Mouse (Mus musculus): ENCODE measurements around the gene Coa6.
"Not testable (repeated sequence)": the region's sequence is repeated elsewhere in the genome, so short reads cannot be mapped to it uniquely, and the experiment has no call there.

Gene Coa6

GRCm38 (mm10) chr8:126422174-126422919 lies at the start of gene Coa6:
Gene Coa6, plus strand, starts transcription at chr8:126422515.
- peak; percentile 68 for DNase-seq (ENCODE audit: extremely low spot score, low read depth, low spot score)

GRCm38 (mm10) chr8:126379580-126379979 lies 42.7 kb upstream of the Coa6 start:
- DNase-seq (ENCODE audit: extremely low spot score, low read depth, low spot score), result no peak

GRCm38 (mm10) chr8:126380141-126380540 lies 42.2 kb upstream of the Coa6 start:
- DNase-seq (ENCODE audit: extremely low spot score, low read depth, low spot score), result no peak

- no peak for DNase-seq (ENCODE audit: extremely low spot score, low read depth, low spot score)
Observed at GRCm38 (mm10) chr8:126381299-126381698, 41.0 kb upstream of the Coa6 start.

- no peak for DNase-seq (ENCODE audit: extremely low spot score, low read depth, low spot score)
Observed at GRCm38 (mm10) chr8:126382216-126382615, 40.1 kb upstream of the Coa6 start.

- DNase-seq (ENCODE audit: extremely low spot score, low read depth, low spot score), result no peak
Observed at GRCm38 (mm10) chr8:126382749-126383148, 39.6 kb upstream of the Coa6 start.

- DNase-seq (ENCODE audit: extremely low spot score, low read depth, low spot score), result no peak
Observed at GRCm38 (mm10) chr8:126387566-126387965, 34.7 kb upstream of the Coa6 start.

GRCm38 (mm10) chr8:126391541-126391940 lies 30.8 kb upstream of the Coa6 start:
- DNase-seq (ENCODE audit: extremely low spot score, low read depth, low spot score), result no peak

GRCm38 (mm10) chr8:126395386-126395785 lies 26.9 kb upstream of the Coa6 start:
- no peak for DNase-seq (ENCODE audit: extremely low spot score, low read depth, low spot score)

- DNase-seq (ENCODE audit: extremely low spot score, low read depth, low spot score), result no peak
Observed at GRCm38 (mm10) chr8:126395917-126396316, 26.4 kb upstream of the Coa6 start.

- no peak for DNase-seq (ENCODE audit: extremely low spot score, low read depth, low spot score)
Observed at GRCm38 (mm10) chr8:126398349-126398748, 24.0 kb upstream of the Coa6 start.

GRCm38 (mm10) chr8:126404550-126404949 lies 17.8 kb upstream of the Coa6 start:
- not testable (repeated sequence) for DNase-seq (ENCODE audit: extremely low spot score, low read depth, low spot score)

- no peak for DNase-seq (ENCODE audit: extremely low spot score, low read depth, low spot score)
Observed at GRCm38 (mm10) chr8:126405030-126405429, 17.3 kb upstream of the Coa6 start.

- DNase-seq (ENCODE audit: extremely low spot score, low read depth, low spot score), result no peak
Observed at GRCm38 (mm10) chr8:126420834-126421233, 1.5 kb upstream of the Coa6 start.

- no peak for DNase-seq (ENCODE audit: extremely low spot score, low read depth, low spot score)
Observed at GRCm38 (mm10) chr8:126422920-126423300, 595 bp downstream of the Coa6 start.

- no peak for DNase-seq (ENCODE audit: extremely low spot score, low read depth, low spot score)
Observed at GRCm38 (mm10) chr8:126424163-126424562, 1.8 kb downstream of the Coa6 start.

GRCm38 (mm10) chr8:126424946-126425345 lies 2.6 kb downstream of the Coa6 start:
- DNase-seq (ENCODE audit: extremely low spot score, low read depth, low spot score), result no peak

GRCm38 (mm10) chr8:126429635-126430034 lies 7.3 kb downstream of the Coa6 start:
- no peak for DNase-seq (ENCODE audit: extremely low spot score, low read depth, low spot score)

- DNase-seq (ENCODE audit: extremely low spot score, low read depth, low spot score), result no peak
Observed at GRCm38 (mm10) chr8:126433827-126434226, 11.5 kb downstream of the Coa6 start.

- DNase-seq (ENCODE audit: extremely low spot score, low read depth, low spot score), result no peak
Observed at GRCm38 (mm10) chr8:126438937-126439336, 16.6 kb downstream of the Coa6 start.

GRCm38 (mm10) chr8:126451158-126451557 lies 28.8 kb downstream of the Coa6 start:
- no peak for DNase-seq (ENCODE audit: extremely low spot score, low read depth, low spot score)

GRCm38 (mm10) chr8:126455383-126455782 lies 33.1 kb downstream of the Coa6 start:
- no peak for DNase-seq (ENCODE audit: extremely low spot score, low read depth, low spot score)

GRCm38 (mm10) chr8:126460274-126460673 lies 38.0 kb downstream of the Coa6 start:
- DNase-seq (ENCODE audit: extremely low spot score, low read depth, low spot score), result no peak
